Mouse (Mus musculus) urinary bladder, adult 18-20 months (tissue): Measurements from ENCODE around the gene Klk1.
"Not testable (repeated sequence)": the region's sequence is repeated elsewhere in the genome, so short reads cannot be mapped to it uniquely, and the experiment has no call there.

Experiments used
- DNase-seq, 2 experiments: peaks; one replicate each; pipeline ENCODE4 v3.0.0; 2022; ENCODE audit warnings: low spot score in 2 of 2, mixed read lengths in 2 of 2

Gene Klk1

GRCm38 (mm10) chr7:44225076-44225475, at the start of gene Klk1:
Gene Klk1 (plus strand): TSS chr7:44225360.
- DNase-seq: no peak

- no peak for DNase-seq
Observed at GRCm38 (mm10) chr7:44179299-44180045, 45.7 kb upstream of the Klk1 start.

GRCm38 (mm10) chr7:44186516-44186915, 38.6 kb upstream of the Klk1 start:
- peak in 1 of 2 experiments; percentile 12 for DNase-seq

GRCm38 (mm10) chr7:44187936-44188335, 37.2 kb upstream of the Klk1 start, which contains the start of gene Klk1b24:
Gene Klk1b24 (plus strand): TSS chr7:44188236.
- DNase-seq: not testable (repeated sequence)

- DNase-seq: not testable (repeated sequence)
Observed at GRCm38 (mm10) chr7:44193466-44193865, 31.7 kb upstream of the Klk1 start.

- DNase-seq: no peak
Observed at GRCm38 (mm10) chr7:44197891-44198290, 27.3 kb upstream of the Klk1 start, which contains the start of gene Klk1b3. Gene Klk1b3 (plus strand): TSS chr7:44198191.

GRCm38 (mm10) chr7:44207135-44207534, 18.0 kb upstream of the Klk1 start, which contains the start of gene Klk1b4:
Gene Klk1b4 (plus strand): TSS chr7:44207435.
- not testable (repeated sequence) for DNase-seq

GRCm38 (mm10) chr7:44208307-44208706, 16.9 kb upstream of the Klk1 start:
- DNase-seq: no peak

GRCm38 (mm10) chr7:44215645-44216044, 9.5 kb upstream of the Klk1 start, which contains the start of gene Klk1b5:
Gene Klk1b5 (plus strand): TSS chr7:44215945.
- DNase-seq: no peak

GRCm38 (mm10) chr7:44221601-44222000, 3.6 kb upstream of the Klk1 start:
- not testable (repeated sequence) for DNase-seq

- not testable (repeated sequence) for DNase-seq
Observed at GRCm38 (mm10) chr7:44222335-44222734, 2.8 kb upstream of the Klk1 start.

- no peak for DNase-seq
Observed at GRCm38 (mm10) chr7:44235909-44236308, 10.7 kb downstream of the Klk1 start, which contains the start of gene Gm36864. Gene Gm36864 (plus strand): TSS chr7:44236177.

- DNase-seq: no peak
Observed at GRCm38 (mm10) chr7:44239913-44240312, 14.8 kb downstream of the Klk1 start.

GRCm38 (mm10) chr7:44240712-44241111, 15.6 kb downstream of the Klk1 start:
- no peak for DNase-seq

GRCm38 (mm10) chr7:44241163-44241562, 16.0 kb downstream of the Klk1 start:
- DNase-seq: no peak

- DNase-seq: no peak
Observed at GRCm38 (mm10) chr7:44244080-44244479, 18.9 kb downstream of the Klk1 start.

GRCm38 (mm10) chr7:44246055-44246983, 21.2 kb downstream of the Klk1 start, which contains the start of the genes 1700028J19Rik and 2410002F23Rik:
Gene 1700028J19Rik (minus strand): TSS chr7:44246695.
Gene 2410002F23Rik (plus strand): TSS chr7:44246722.
- DNase-seq: peak; percentile 84 to 94

- DNase-seq: no peak
Observed at GRCm38 (mm10) chr7:44246984-44247470, 21.9 kb downstream of the Klk1 start.

- DNase-seq: no peak
Observed at GRCm38 (mm10) chr7:44247971-44248370, 22.8 kb downstream of the Klk1 start.

- DNase-seq: no peak
Observed at GRCm38 (mm10) chr7:44249248-44249647, 24.1 kb downstream of the Klk1 start.

GRCm38 (mm10) chr7:44250732-44251275, 25.6 kb downstream of the Klk1 start:
- DNase-seq: not testable (repeated sequence)
